Mouse (Mus musculus) CH12.LX (cell line): ENCODE data around the gene Nup35. TPM values are rescaled to one million over a fixed set of nuclear protein-coding genes. Genes with fewer than 3 reads are reported as not detected.

Source experiments
- DNase-seq: peaks from one replicate; pipeline ENCODE4 v3.0.0-alpha.2; 2013; ENCODE audit errors: extremely low read depth
- H3K27ac ChIP-seq: 2 replicates; pipeline ENCODE4 v1.5.1; 2012; ENCODE audit warnings: low read depth, mild to moderate bottlenecking, control low read depth, moderate library complexity; ENCODE audit not compliant: insufficient read depth
- H3K27me3 ChIP-seq: replicated peaks from 2 replicates; pipeline ENCODE3; 2012; ENCODE audit warnings: inconsistent platforms
- H3K36me3 ChIP-seq, 2 experiments: replicated peaks in 1 of 2; 2 replicates each; pipeline versions ENCODE3 to v1.6.1; 2012; ENCODE audit warnings: inconsistent platforms in 1 of 2, low read length in 1 of 2, mild to moderate bottlenecking in 1 of 2, mixed read lengths in 1 of 2, moderate library complexity in 1 of 2; ENCODE audit not compliant: control insufficient read depth in 1 of 2, insufficient read depth in 1 of 2
- H3K4me1 ChIP-seq, 2 experiments: 2 replicates each; pipeline ENCODE4 v1.6.1; 2012; ENCODE audit warnings: inconsistent platforms in 1 of 2, moderate library complexity in 1 of 2; ENCODE audit not compliant: insufficient read depth in 2 of 2, control insufficient read depth in 1 of 2
- H3K4me2 ChIP-seq: 2 replicates; pipeline ENCODE4 v1.6.1; 2012; ENCODE audit warnings: low read depth, mild to moderate bottlenecking, control low read depth; ENCODE audit not compliant: poor library complexity, insufficient read depth, severe bottlenecking
- H3K4me3 ChIP-seq, 3 experiments: fragments of 150-350 bp in 1 of 3; sonication (generic) in 1 of 3; replicated peaks in 1 of 3; 2 replicates each; pipeline versions ENCODE3 to v1.5.1; 2011 to 2012; ENCODE audit warnings: low read depth in 2 of 3, low read length in 2 of 3, mild to moderate bottlenecking in 2 of 3, moderate library complexity in 2 of 3, control low read depth in 1 of 3, improper control_type of control experiment in 1 of 3, inconsistent platforms in 1 of 3, mixed read lengths in 1 of 3; ENCODE audit not compliant: poor library complexity in 1 of 3
- H3K79me2 ChIP-seq: replicated peaks from 2 replicates; pipeline ENCODE4 v1.6.1; 2012; ENCODE audit warnings: mild to moderate bottlenecking, moderate library complexity; ENCODE audit not compliant: control insufficient read depth, poor library complexity, insufficient read depth, severe bottlenecking; ENCODE audit errors: extremely low read depth
- H3K9ac ChIP-seq: 2 replicates; pipeline ENCODE4 v1.6.1; 2012; ENCODE audit warnings: low read depth, mild to moderate bottlenecking, control low read depth, moderate library complexity; ENCODE audit not compliant: insufficient read depth
- H3K9me3 ChIP-seq: replicated peaks from 2 replicates; pipeline ENCODE3; 2012; ENCODE audit warnings: low read length, inconsistent platforms, mixed read lengths
- BHLHE40 ChIP-seq: IDR thresholded peaks from 2 replicates; pipeline ENCODE4 v1.6.1; 2011; ENCODE audit warnings: mild to moderate bottlenecking, low read depth, low read length, improper control_type of control experiment
- CHD1 ChIP-seq: IDR thresholded peaks from 2 replicates; pipeline ENCODE4 v1.6.1; 2012; ENCODE audit warnings: low read depth, low read length, improper control_type of control experiment, inconsistent platforms
- CTCF ChIP-seq, 2 experiments: IDR thresholded peaks in 1 of 2; conservative IDR thresholded peaks in 1 of 2; 2 replicates each; pipeline ENCODE4 v1.5.1; 2011 to 2012; ENCODE audit warnings: low read depth in 2 of 2, low read length in 2 of 2, improper control_type of control experiment in 1 of 2, inconsistent platforms in 1 of 2, mild to moderate bottlenecking in 1 of 2, moderate library complexity in 1 of 2
- E2F4 ChIP-seq: IDR thresholded peaks from 2 replicates; pipeline ENCODE4 v1.6.1; 2011; ENCODE audit warnings: low read depth, low read length, improper control_type of control experiment; ENCODE audit not compliant: insufficient replicate concordance
- ELF1 ChIP-seq: IDR thresholded peaks from 2 replicates; pipeline ENCODE4 v1.6.1; 2014; ENCODE audit warnings: low read depth, mild to moderate bottlenecking, inconsistent platforms, low read length, improper control_type of control experiment
- ETS1 ChIP-seq: conservative IDR thresholded peaks from 2 replicates; pipeline ENCODE4 v1.6.1; 2012; ENCODE audit warnings: low read depth, mild to moderate bottlenecking, inconsistent platforms, low read length, improper control_type of control experiment, moderate library complexity
- GABPA ChIP-seq: IDR thresholded peaks from 2 replicates; pipeline ENCODE4 v1.6.1; 2012; ENCODE audit warnings: low read depth, low read length, improper control_type of control experiment, inconsistent platforms; ENCODE audit not compliant: insufficient replicate concordance
- HCFC1 ChIP-seq: IDR thresholded peaks from 2 replicates; pipeline ENCODE4 v1.6.1; 2012; ENCODE audit warnings: low read depth, mild to moderate bottlenecking, inconsistent platforms, low read length, improper control_type of control experiment
- IRF4 ChIP-seq: IDR thresholded peaks from 2 replicates; pipeline ENCODE4 v1.6.1; 2014; ENCODE audit warnings: low read depth, mild to moderate bottlenecking, inconsistent platforms, low read length, improper control_type of control experiment
- MAX ChIP-seq: IDR thresholded peaks from 2 replicates; pipeline ENCODE4 v1.6.1; 2011; ENCODE audit warnings: low read length, improper control_type of control experiment
- MEF2A ChIP-seq: IDR thresholded peaks from 2 replicates; pipeline ENCODE4 v1.6.1; 2014; ENCODE audit warnings: low read depth, mild to moderate bottlenecking, inconsistent platforms, low read length, improper control_type of control experiment, borderline replicate concordance
- MXI1 ChIP-seq: IDR thresholded peaks from 2 replicates; pipeline ENCODE4 v1.6.1; 2011; ENCODE audit warnings: mild to moderate bottlenecking, low read depth, low read length, improper control_type of control experiment
- MYC ChIP-seq: IDR thresholded peaks from 2 replicates; pipeline ENCODE4 v1.6.1; 2011; ENCODE audit warnings: low read depth, mild to moderate bottlenecking, improper control_type of control experiment, low read length
- POLR2AphosphoS2 ChIP-seq: IDR thresholded peaks from 2 replicates; pipeline ENCODE4 v1.6.1; 2011; ENCODE audit warnings: low read depth, low read length, improper control_type of control experiment
- SIN3A ChIP-seq: IDR thresholded peaks from 2 replicates; pipeline ENCODE4 v1.6.1; 2012; ENCODE audit warnings: low read length, improper control_type of control experiment, inconsistent platforms
- TCF12 ChIP-seq: IDR thresholded peaks from 2 replicates; pipeline ENCODE4 v1.6.1; 2014; ENCODE audit warnings: low read depth, mild to moderate bottlenecking, inconsistent platforms, low read length, improper control_type of control experiment
- USF2 ChIP-seq: conservative IDR thresholded peaks from 2 replicates; pipeline ENCODE4 v1.6.1; 2011; ENCODE audit warnings: low read depth, low read length, improper control_type of control experiment
- ZC3H11A ChIP-seq: IDR thresholded peaks from 2 replicates; pipeline ENCODE4 v1.6.1; 2012; ENCODE audit warnings: low read depth, mild to moderate bottlenecking, inconsistent platforms, low read length, improper control_type of control experiment
- ZKSCAN1 ChIP-seq: IDR thresholded peaks from 2 replicates; pipeline ENCODE4 v1.6.1; 2012; ENCODE audit warnings: low read depth, inconsistent platforms, low read length, improper control_type of control experiment, borderline replicate concordance
- ZMIZ1 ChIP-seq: IDR thresholded peaks from 2 replicates; pipeline ENCODE4 v1.6.1; 2012; ENCODE audit warnings: low read depth, mild to moderate bottlenecking, inconsistent platforms, low read length, improper control_type of control experiment
- ZNF384 ChIP-seq: IDR thresholded peaks from 2 replicates; pipeline ENCODE4 v1.6.1; 2012; ENCODE audit warnings: low read depth, low read length, improper control_type of control experiment, inconsistent platforms
- dilution Hi-C: fragments of 300-500 bp; cut with MboI; formaldehyde crosslinking; loops from 2 replicates; pipeline ENCODE4 v1.14.3; 2020; ENCODE audit warnings: low sequenced_read_pairs; ENCODE audit not compliant: extremely low pct_unique_long_range_greater_than_20kb, extremely low pct_ligation_motif_present
- in situ Hi-C: fragments of 300-500 bp; cut with MboI; formaldehyde crosslinking; loops from 3 replicates; pipeline ENCODE4 v1.14.3; 2019; ENCODE audit warnings: low sequenced_read_pairs, low pct_ligation_motif_present, low pct_unique_long_range_greater_than_20kb, mixed read lengths
- polyA plus RNA-seq: library from polyadenylated mRNA; unstranded; fragments of >175 nt; gene quantifications from 2 replicates; pipeline ENCODE4 v1.2.1, GENCODE M21; 2012; ENCODE audit warnings: low read depth; ENCODE audit not compliant: insufficient read length
- total RNA-seq, 2 experiments: library from RNA; depleted of rRNA; stranded (reverse); fragments of 300-350 nt in 1 of 2; fragments of >200 nt in 1 of 2; gene quantifications; 2 replicates each; pipeline ENCODE4 v1.2.3; 2012 to 2014

Nup35 gene
- total and polyA plus RNA-seq, 3 experiments = 37.9 to 161 (median 53.2) TPM

- Histone ChIP-seq H3K4me1 (no peaks in the 10 kb centered on the region), H3K36me3 (no peaks in the 10 kb centered on the region), H3K27ac (no peak overlapping the region), H3K9me3 (no peaks in the 10 kb centered on the region), H3K4me2 (no peak overlapping the region), H3K27me3 (peaks cover 8% of the 10 kb centered on the region), H3K4me3 (no peak overlapping the region), H3K9ac (no peak overlapping the region), H3K79me2 (no peaks in the 10 kb centered on the region)
- dilution Hi-C loops = no loop called here
- TF ChIP-seq CTCF (conservative IDR thresholded peaks at IDR 0.05 in 1 of 2, IDR thresholded peaks at IDR 0.05 in 1 of 2; ENCODE audit: low read depth in 2 of 2, low read length in 2 of 2) = no peak
- no peak for TF ChIP-seq CHD1
- TF ChIP-seq POLR2AphosphoS2 = no peak
- no peak for TF ChIP-seq USF2
- no peak for TF ChIP-seq MXI1
- no peak for TF ChIP-seq MAX
- no peak for TF ChIP-seq ZC3H11A
- no peak for TF ChIP-seq ELF1
- no peak for TF ChIP-seq MEF2A
- TF ChIP-seq MYC = no peak
- no peak for TF ChIP-seq ZNF384
- TF ChIP-seq TCF12 = no peak
- TF ChIP-seq SIN3A = no peak
- in situ Hi-C loops = no loop called here
- no peak for DNase-seq
Measured at GRCm38 (mm10) chr2:80596960-80597359, 20.1 kb upstream of the Nup35 start.

- Histone ChIP-seq H3K79me2 (no peaks in the 10 kb centered on the region), H3K4me2 (no peak overlapping the region), H3K27me3 (no peaks in the 10 kb centered on the region), H3K4me3 (no peak overlapping the region), H3K4me1 (no peaks in the 10 kb centered on the region), H3K9me3 (no peaks in the 10 kb centered on the region), H3K27ac (no peak overlapping the region), H3K9ac (no peak overlapping the region), H3K36me3 (no peaks in the 10 kb centered on the region)
- dilution Hi-C loops (no loop called here), in situ Hi-C loops (no loop called here)
- DNase-seq = no peak
- no peak for TF ChIP-seq GABPA
- no peak for TF ChIP-seq ELF1
- no peak for TF ChIP-seq HCFC1
- TF ChIP-seq E2F4 = no peak
- no peak for TF ChIP-seq CTCF (conservative IDR thresholded peaks at IDR 0.05 in 1 of 2, IDR thresholded peaks at IDR 0.05 in 1 of 2; ENCODE audit: low read depth in 2 of 2, low read length in 2 of 2)
- TF ChIP-seq ZKSCAN1 = no peak
- TF ChIP-seq IRF4 = no peak
- TF ChIP-seq TCF12 = no peak
- TF ChIP-seq BHLHE40 = no peak
- TF ChIP-seq ZMIZ1 = no peak
- no peak for TF ChIP-seq ETS1
Measured at GRCm38 (mm10) chr2:80599850-80600249, 17.2 kb upstream of the Nup35 start.
